Comparison of ENCODE assay signal across 22 mouse cellular contexts in the genomic region with DNA sequence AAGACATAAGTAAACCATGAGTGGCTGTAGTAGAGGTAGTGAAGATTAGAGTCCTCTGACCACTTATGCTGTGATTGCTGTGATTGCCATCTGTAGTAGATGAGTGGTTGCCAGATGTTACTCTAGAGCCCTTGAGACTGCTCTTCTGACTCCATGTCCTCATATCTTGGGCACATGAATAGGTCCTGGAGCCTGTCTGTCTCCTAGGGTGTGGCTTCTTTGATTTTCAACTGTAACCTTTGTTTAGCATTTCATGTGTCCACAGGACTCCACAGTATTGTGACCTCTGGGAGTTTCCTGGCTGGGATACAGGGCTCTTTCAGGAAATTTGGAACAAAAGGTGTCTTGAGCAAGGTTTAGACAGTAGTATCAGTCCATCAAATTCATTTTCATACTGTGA.
DNase-seq lines count a peak whose midpoint lies in the region; ATAC-seq and TF ChIP-seq lines count a peak whose summit lies in the region.
"Had no signal": no experiment of that assay in that cellular context is flagged by ENCODE, and none has a peak within 500 bp of the region (broad histone marks: within the 10 kb centered on the region; RNA-seq: fewer than 3 reads in every experiment).

No protein-coding gene starts in this region.

- ATAC-seq in CD4-positive, CD25-positive, alpha-beta regulatory T cell, adult 4 months: no peak
- ATAC-seq: activated CD4-positive, CD25-positive, alpha-beta regulatory T cell, adult 4 months; forebrain, embryonic 14.5 days; intestine, embryonic 15.5 days had no signal

- H3K9me3 ChIP-seq in heart, embryonic 10.5 days: no peaks in the 10 kb centered on the region
- H3K9me3 ChIP-seq: G1E; heart, embryonic 15.5 days; intestine, embryonic 15.5 days had no signal

- H3K4me1 ChIP-seq in heart, embryonic 10.5 days: peaks cover 11% of the 10 kb centered on the region
- H3K4me1 ChIP-seq: embryonic facial prominence, embryonic 10.5 days; forebrain, embryonic 10.5 days; hindbrain, embryonic 13.5 days; intestine, embryonic 15.5 days had no signal

- TF ChIP-seq CTCF in layer of hippocampus, adult 2 months (conservative IDR thresholded peaks at IDR 0.05): no peak

- H3K36me3 ChIP-seq in heart, embryonic 10.5 days: no peaks in the 10 kb centered on the region; the same call in 1 of the 2 replicates
- H3K36me3 ChIP-seq: embryonic facial prominence, embryonic 10.5 days; forebrain, embryonic 10.5 days; G1E; heart, embryonic 15.5 days; hindbrain, embryonic 13.5 days; intestine, embryonic 15.5 days had no signal

- H3K27ac ChIP-seq in heart, embryonic 10.5 days: no peak overlapping the region
- peak overlapping the region; percentile 29; the same call in 1 of the 2 replicates for H3K27ac ChIP-seq in layer of hippocampus, adult 2 months
- H3K27ac ChIP-seq: embryonic facial prominence, embryonic 10.5 days; forebrain, embryonic 10.5 days; heart, embryonic 15.5 days; hindbrain, embryonic 13.5 days; intestine, embryonic 15.5 days had no signal

- no peak overlapping the region for H3K4me3 ChIP-seq in heart, embryonic 10.5 days
- no peak overlapping the region for H3K4me3 ChIP-seq in layer of hippocampus, adult 2 months
- H3K4me3 ChIP-seq: embryonic facial prominence, embryonic 10.5 days; erythroblast, embryonic 14.5 days; forebrain, embryonic 10.5 days; heart, embryonic 15.5 days; hindbrain, embryonic 13.5 days; intestine, embryonic 15.5 days had no signal

- H3K27me3 ChIP-seq in heart, embryonic 10.5 days (ENCODE audit: insufficient read depth, poor library complexity, severe bottlenecking): no peaks in the 10 kb centered on the region
- H3K27me3 ChIP-seq: heart, embryonic 15.5 days; hindbrain, embryonic 13.5 days; intestine, embryonic 15.5 days had no signal

- peak; percentile 19 for DNase-seq in heart, adult 8-10 months (ENCODE audit: low spot score)
- DNase-seq in heart, embryonic 10.5 days (ENCODE audit: low spot score): no peak
- DNase-seq in layer of hippocampus, adult 2 months (ENCODE audit: low spot score in 2 of 2): no peak
- no peak for DNase-seq in layer of hippocampus, adult 9-10 months (ENCODE audit: low spot score)
- peak; percentile 32 for DNase-seq in R1 (ENCODE audit: low read depth, low spot score)
- DNase-seq in ZHBTc4 (ENCODE audit: low read depth, low spot score): peak; percentile 17
- DNase-seq in testis, postnatal 10 days (ENCODE audit: low spot score): no peak
- DNase-seq: adrenal gland, adult 2 months; adrenal gland, postnatal 25 days; cerebellum, adult 2 months; cerebellum, postnatal 10 days; heart, postnatal 4 days had no signal

Comparison
In these comparisons a context has a peak if more than half of its experiments do, and no peak if none do; other contexts are left out.
1. DNase-seq: peak in heart, adult 8-10 months (single experiment), R1 (single experiment) and ZHBTc4 (single experiment); none in heart, embryonic 10.5 days (single experiment), layer of hippocampus, adult 2 months (0 of 2), layer of hippocampus, adult 9-10 months (single experiment) and testis, postnatal 10 days (single experiment).